Mouse (Mus musculus) monocyte, adult 59 days (primary cell): Measurements from ENCODE around the gene Lnpk. TPM values are rescaled to one million over a fixed set of nuclear protein-coding genes. Genes with fewer than 3 reads are reported as not detected.

Source experiments
- total RNA-seq, 2 experiments: library from RNA; stranded (reverse); gene quantifications; one replicate each; pipeline ENCODE4 v1.2.4; 2023

Gene Lnpk
- 10 to 100 TPM; 13.2 to 17.2 TPM for total RNA-seq

DNA sequence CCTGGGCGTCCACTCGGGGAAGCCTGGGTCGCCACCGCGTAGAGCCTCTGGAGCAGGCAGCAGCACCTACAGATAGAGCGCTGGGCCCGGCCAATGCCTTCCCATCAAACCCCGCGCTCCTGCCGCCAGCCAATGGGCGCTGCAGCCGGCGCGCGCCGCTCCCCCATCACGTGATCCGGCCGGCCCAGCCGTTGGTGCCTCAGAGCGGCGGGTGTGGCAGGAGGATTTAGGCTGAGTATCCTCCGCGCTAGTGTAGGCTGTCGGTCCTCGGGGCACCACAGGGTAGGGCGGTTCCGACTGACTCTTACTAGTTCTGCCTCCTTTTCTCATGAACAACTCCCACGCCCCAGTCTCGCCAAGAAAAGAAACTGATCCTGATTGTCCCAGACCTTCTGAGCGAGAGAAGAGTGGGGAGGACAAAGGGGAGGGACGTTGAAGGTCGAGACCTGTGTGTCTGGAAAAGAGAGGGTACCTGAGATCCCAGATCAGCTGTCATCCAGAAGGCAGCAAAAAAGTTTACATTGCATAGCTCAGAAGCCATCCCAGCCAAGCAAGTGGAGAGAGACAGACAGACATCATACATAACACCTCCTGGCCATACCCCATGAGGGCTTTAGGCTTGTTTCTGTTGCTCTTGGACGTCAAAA, at the start of gene Lnpk:
TSS of gene Lnpk (minus strand) at position 593 of the 647 bp plus-strand sequence.

Other genes starting within 250 kb of the Lnpk start
- gene Evx2, start 80.1 kb upstream of the Lnpk start, total RNA-seq, result not detected
- gene Hoxd13, start 88.9 kb upstream of the Lnpk start, total RNA-seq, result not detected
- not detected for gene Hoxd12, start 95.6 kb upstream of the Lnpk start, total RNA-seq
- gene Hoxd11, start 100.1 kb upstream of the Lnpk start, total RNA-seq, result not detected
- gene Hoxd10, start 112.5 kb upstream of the Lnpk start, total RNA-seq, result not detected
- gene Hoxd9, start 118.3 kb upstream of the Lnpk start, total RNA-seq, result not detected
- not detected for gene Hoxd8, start 125.2 kb upstream of the Lnpk start, total RNA-seq
- gene Hoxd3, start 132.5 kb upstream of the Lnpk start, total RNA-seq, result not detected
- gene Hoxd4, start 132.5 kb upstream of the Lnpk start, total RNA-seq, result not detected
- not detected for gene Gm28230, start 147.3 kb upstream of the Lnpk start, total RNA-seq
- gene Hoxd1, start 183.5 kb upstream of the Lnpk start, total RNA-seq, result not detected
- gene Mtx2, start 246.4 kb upstream of the Lnpk start, total RNA-seq, result 10 to 100 TPM; 20.9 to 21.2 TPM